Mouse (Mus musculus) brain, embryonic 14.5 days (tissue): ENCODE results near the gene Hps5.

Source experiments
- CTCF ChIP-seq: fragments of 200-500 bp; IDR thresholded peaks from 2 replicates; pipeline ENCODE4 v1.5.1; 2012; ENCODE audit warnings: inconsistent platforms, mild to moderate bottlenecking, moderate library complexity, borderline replicate concordance; ENCODE audit not compliant: insufficient read depth, insufficient read length; ENCODE audit errors: extremely low read depth
- POLR2A ChIP-seq: fragments of 200-500 bp; IDR thresholded peaks from 2 replicates; pipeline ENCODE4 v1.6.1; 2012; ENCODE audit warnings: mild to moderate bottlenecking, inconsistent platforms, borderline replicate concordance; ENCODE audit not compliant: poor library complexity, insufficient read depth, insufficient read length, severe bottlenecking; ENCODE audit errors: extremely low read depth

GRCm38 (mm10) chr7:46838104-46838671 is 42.3 kb upstream of the Hps5 start:
- TF ChIP-seq CTCF (no peak), POLR2A (no peak)
